Mouse (Mus musculus) adrenal gland, adult 2 months (tissue): ENCODE data around the gene Abtb1. TPM values are rescaled to one million over a fixed set of nuclear protein-coding genes. Genes with fewer than 3 reads are reported as not detected.
A peak's percentile ranks its signal among the peaks of the same experiment; 100 is the strongest.

Experiments used
- DNase-seq: peaks from one replicate; pipeline ENCODE4 v3.0.0; 2021
- polyA plus RNA-seq: library from polyadenylated mRNA; depleted of rRNA; stranded (reverse); fragments of >200 nt; gene quantifications from 2 replicates; pipeline ENCODE4 v1.2.3, GENCODE M21; 2012
- total RNA-seq, 2 experiments: library from RNA; stranded (reverse); gene quantifications; 2 replicates each; pipeline ENCODE4 v1.2.3; 2021

Gene Abtb1
- total and polyA plus RNA-seq, 3 experiments = 18.0 to 119 (median 25.8) TPM

GRCm38 (mm10) chr6:88830112-88830702 is 11.6 kb downstream of the Abtb1 start:
- DNase-seq = no peak

GRCm38 (mm10) chr6:88829579-88829978 is 12.2 kb downstream of the Abtb1 start:
- DNase-seq = no peak

- no peak for DNase-seq
Observed at GRCm38 (mm10) chr6:88828206-88829009, 13.4 kb downstream of the Abtb1 start.

- no peak for DNase-seq
Observed at GRCm38 (mm10) chr6:88827395-88828205, 14.2 kb downstream of the Abtb1 start.

GRCm38 (mm10) chr6:88826965-88827364 is 14.8 kb downstream of the Abtb1 start:
- DNase-seq = no peak

GRCm38 (mm10) chr6:88826545-88826944 is 15.2 kb downstream of the Abtb1 start:
- peak; percentile 83 for DNase-seq

- no peak for DNase-seq
Observed at GRCm38 (mm10) chr6:88826088-88826487, 15.7 kb downstream of the Abtb1 start.

- no peak for DNase-seq
Observed at GRCm38 (mm10) chr6:88824183-88824582, 17.6 kb downstream of the Abtb1 start.

- peak; percentile 86 for DNase-seq
Observed at GRCm38 (mm10) chr6:88821901-88822300, 19.9 kb downstream of the Abtb1 start.

GRCm38 (mm10) chr6:88821294-88821693 is 20.5 kb downstream of the Abtb1 start:
- DNase-seq = no peak

- no peak for DNase-seq
Observed at GRCm38 (mm10) chr6:88820853-88821252, 20.9 kb downstream of the Abtb1 start.

- DNase-seq = no peak
Observed at GRCm38 (mm10) chr6:88816913-88817312, 24.9 kb downstream of the Abtb1 start.

GRCm38 (mm10) chr6:88815489-88815888 is 26.3 kb downstream of the Abtb1 start:
- no peak for DNase-seq

- no peak for DNase-seq
Observed at GRCm38 (mm10) chr6:88815036-88815435, 26.7 kb downstream of the Abtb1 start.

GRCm38 (mm10) chr6:88813832-88814231 is 28.0 kb downstream of the Abtb1 start:
- DNase-seq = no peak

- DNase-seq = no peak
Observed at GRCm38 (mm10) chr6:88812886-88813285, 28.9 kb downstream of the Abtb1 start.

- DNase-seq = no peak
Observed at GRCm38 (mm10) chr6:88811880-88812400, 29.8 kb downstream of the Abtb1 start.

GRCm38 (mm10) chr6:88811396-88811795 is 30.4 kb downstream of the Abtb1 start:
- no peak for DNase-seq

- DNase-seq = no peak
Observed at GRCm38 (mm10) chr6:88810291-88810690, 31.5 kb downstream of the Abtb1 start.

GRCm38 (mm10) chr6:88809091-88810037 is 32.4 kb downstream of the Abtb1 start:
- no peak for DNase-seq

- DNase-seq = peak; percentile 79
Observed at GRCm38 (mm10) chr6:88804966-88805577, 36.7 kb downstream of the Abtb1 start.
